Mouse (Mus musculus) layer of hippocampus, adult 9-10 months (tissue): ENCODE results near the gene Odc1.
"Not testable (repeated sequence)": the region's sequence is repeated elsewhere in the genome, so short reads cannot be mapped to it uniquely, and the experiment has no call there.

ENCODE experiments used
- DNase-seq: peaks from one replicate; pipeline ENCODE4 v3.0.0; 2022; ENCODE audit warnings: low spot score

Odc1 gene

GRCm38 (mm10) chr12:17544209-17545106 is at the start of gene Odc1:
TSS of gene Odc1 (plus strand) at chr12:17544794.
- DNase-seq = peak; percentile 82

- DNase-seq = no peak
Observed at GRCm38 (mm10) chr12:17494809-17495208, 49.8 kb upstream of the Odc1 start.

DNA sequence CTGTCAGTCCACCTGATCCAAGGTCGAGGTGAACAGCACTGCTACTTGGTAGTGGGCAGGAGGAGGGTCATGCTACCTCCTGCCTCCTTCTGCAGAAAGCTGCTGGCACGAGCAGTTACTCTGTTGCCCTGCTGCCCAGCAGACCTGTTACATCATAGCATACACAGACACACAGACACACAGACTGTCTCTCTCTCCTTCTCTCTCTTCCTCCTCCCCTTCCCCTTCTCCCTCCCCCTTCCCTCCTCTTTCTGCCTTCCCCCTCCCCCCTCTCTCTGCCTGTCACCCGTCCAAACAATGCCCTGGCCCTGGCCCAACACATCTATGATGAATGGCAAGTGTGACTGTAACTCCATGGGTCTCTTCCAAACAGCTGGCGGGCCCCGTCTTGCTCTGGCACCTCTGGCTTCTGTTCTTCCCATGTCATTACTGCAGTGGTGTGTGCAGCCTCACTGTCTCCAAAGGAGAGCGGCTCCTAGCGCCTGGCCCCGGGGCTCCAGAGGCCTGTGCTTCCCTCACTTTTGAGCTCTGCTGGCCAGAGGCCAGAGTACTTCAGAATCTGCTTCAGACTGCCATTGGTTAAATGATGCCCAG is 48.6 kb upstream of the Odc1 start:
- no peak for DNase-seq

DNA sequence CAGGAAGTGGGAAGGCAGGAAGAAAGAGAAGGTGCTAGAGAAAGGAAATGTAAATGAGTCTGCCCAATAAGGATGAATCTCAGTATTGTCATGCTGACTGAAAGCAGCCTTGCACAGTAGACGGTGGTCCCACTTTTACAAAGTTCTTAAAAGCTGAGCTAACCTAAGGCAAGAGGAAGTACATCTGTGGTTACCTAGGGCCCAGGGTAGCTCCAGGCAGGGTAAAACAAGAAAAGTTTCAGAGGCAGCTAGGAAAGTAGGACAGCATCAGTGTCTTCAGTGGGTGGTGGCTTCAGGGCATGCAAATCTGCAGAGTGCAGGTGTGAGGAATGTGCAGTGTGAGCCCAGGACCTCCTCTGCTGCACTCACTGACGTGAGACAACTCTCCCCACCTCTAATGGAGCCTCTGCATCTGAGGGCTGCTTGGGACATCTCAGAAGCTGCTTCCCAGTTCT is 38.9 kb upstream of the Odc1 start:
- no peak for DNase-seq

- DNase-seq = no peak
Observed at GRCm38 (mm10) chr12:17506117-17506993, 38.2 kb upstream of the Odc1 start.

DNA sequence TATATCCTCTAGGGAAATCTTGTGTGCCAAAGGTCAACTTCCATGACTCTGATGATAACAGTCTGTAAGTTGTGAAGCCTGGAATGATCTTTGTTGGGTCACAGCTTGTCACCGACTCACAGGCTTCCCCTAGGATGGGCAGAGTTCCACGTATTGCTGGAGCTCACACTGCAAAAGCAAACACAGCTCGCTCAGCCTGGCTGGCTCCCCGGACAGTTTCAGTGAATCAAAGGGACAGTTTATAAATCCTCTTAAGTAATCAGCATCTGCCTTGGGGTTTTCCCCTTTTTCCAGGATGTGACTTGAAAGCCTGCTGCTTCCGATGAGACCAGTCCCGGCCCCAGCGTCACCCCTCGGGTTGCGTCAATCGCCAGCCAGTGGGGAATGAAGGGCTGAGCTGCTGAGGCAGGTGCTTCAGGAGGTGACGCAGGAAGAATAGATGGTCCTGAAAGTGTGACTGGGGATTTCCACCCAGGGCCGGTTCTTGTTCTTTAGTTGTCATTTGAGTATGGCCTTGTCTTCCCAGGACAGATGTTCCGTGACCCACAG is 37.5 kb upstream of the Odc1 start:
- no peak for DNase-seq

- DNase-seq = no peak
Observed at GRCm38 (mm10) chr12:17509310-17509709, 35.3 kb upstream of the Odc1 start.

- no peak for DNase-seq
Observed at GRCm38 (mm10) chr12:17510158-17510557, 34.4 kb upstream of the Odc1 start.

DNA sequence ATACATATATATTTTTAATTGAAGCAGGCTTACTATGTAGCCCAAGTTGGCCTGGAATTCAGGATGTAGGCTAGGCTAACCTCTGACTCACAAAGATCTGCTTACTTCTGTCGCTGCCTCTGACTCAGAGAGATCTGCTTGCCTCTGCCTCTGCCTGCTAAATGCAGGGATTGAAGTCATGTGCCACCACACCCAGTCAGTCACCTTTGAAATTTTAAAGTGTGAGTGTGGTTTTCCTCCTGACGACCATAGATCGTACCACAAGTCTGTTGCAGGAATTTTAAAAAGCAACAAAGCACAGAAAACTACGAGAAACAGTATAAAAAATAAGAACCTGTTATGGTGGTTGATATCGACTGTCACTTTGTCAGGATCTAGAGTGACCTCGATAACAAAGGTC is 33.6 kb upstream of the Odc1 start:
- DNase-seq = no peak

GRCm38 (mm10) chr12:17529180-17529579 is 15.4 kb upstream of the Odc1 start:
- no peak for DNase-seq

DNA sequence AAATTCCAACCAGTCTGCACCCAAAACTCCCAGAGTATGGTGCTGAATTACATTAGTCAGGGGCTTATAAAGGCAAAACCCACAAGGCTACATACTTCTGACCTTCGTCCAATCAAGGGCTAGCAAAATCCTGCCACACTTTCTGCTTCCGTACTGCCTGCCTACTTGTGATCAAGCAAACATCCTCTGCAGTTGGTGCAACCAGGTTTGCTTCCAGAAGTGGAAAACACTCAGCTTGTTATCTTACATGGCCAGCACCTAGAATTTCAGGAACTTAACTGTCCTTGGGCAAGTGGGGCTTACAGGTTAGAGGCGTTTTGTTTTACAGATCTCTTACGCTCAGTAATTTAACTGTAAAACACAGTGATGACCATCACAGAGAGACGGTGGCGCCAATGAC is 14.9 kb upstream of the Odc1 start:
- DNase-seq = no peak

DNA sequence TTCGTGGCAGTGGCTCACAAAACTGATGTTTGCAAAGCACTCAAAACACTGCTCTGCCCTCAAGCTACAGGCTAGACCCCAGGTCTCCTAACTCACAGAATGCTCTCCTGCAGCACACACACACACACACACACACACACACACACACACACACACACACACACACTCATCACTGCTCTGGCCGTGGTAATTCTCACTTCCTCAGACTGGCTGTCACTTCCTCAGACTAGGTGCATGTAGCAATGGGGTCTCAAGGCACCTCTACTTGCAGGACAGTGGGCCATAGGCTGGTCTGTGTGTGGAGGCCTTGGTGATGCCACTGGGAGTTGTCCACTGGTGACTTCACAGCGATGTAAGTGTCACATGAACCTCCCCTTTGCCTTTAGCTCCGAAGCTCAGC is 13.8 kb upstream of the Odc1 start:
- DNase-seq = no peak

GRCm38 (mm10) chr12:17536222-17536621 is 8.4 kb upstream of the Odc1 start:
- no peak for DNase-seq

GRCm38 (mm10) chr12:17537147-17537546 is 7.4 kb upstream of the Odc1 start:
- no peak for DNase-seq

DNA sequence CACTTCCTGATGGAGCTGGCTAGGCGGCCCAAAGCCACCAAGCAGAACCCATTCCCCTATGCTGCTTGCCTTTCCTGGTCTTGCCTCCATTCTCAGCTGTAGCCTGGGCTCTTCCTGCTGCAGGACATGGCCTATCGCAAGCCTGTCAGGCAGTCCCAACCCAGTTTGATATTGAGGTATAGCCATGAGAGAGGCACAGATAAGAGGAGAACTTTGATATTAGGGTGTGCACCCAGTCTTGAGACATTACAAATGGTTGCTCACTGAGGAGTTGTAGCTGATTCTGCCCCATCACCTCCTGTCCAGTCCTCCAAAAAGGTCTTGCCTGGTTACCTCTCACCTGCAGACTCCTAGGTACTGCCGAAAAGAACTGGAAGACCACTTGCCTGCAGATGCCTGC is 6.5 kb upstream of the Odc1 start:
- no peak for DNase-seq

GRCm38 (mm10) chr12:17539041-17539440 is 5.6 kb upstream of the Odc1 start:
- no peak for DNase-seq

GRCm38 (mm10) chr12:17540040-17540552 is 4.5 kb upstream of the Odc1 start:
- no peak for DNase-seq

DNA sequence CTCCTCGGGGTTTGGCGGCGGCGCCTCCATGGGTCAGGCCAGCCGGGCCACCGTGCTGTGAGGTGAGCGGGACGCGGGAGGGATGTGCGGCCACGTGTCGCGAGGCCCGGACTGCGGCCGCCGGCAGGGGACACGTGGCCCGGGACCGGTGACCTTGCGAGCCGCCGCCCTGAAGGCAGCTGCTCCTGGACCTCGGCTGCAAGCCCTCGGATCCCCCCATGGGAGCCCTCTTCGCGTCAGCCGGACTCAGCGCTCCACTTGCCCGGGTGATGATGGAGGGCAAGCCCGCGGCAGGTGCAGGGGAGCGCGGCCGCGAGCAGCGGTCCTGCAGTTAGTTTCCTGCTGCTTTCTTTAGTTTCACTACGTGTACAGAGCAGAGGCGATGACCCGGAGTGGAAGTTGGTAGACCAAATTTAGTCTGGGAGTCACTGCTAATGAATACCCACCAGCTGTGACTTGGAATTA is 545 bp downstream of the Odc1 start:
- no peak for DNase-seq

DNA sequence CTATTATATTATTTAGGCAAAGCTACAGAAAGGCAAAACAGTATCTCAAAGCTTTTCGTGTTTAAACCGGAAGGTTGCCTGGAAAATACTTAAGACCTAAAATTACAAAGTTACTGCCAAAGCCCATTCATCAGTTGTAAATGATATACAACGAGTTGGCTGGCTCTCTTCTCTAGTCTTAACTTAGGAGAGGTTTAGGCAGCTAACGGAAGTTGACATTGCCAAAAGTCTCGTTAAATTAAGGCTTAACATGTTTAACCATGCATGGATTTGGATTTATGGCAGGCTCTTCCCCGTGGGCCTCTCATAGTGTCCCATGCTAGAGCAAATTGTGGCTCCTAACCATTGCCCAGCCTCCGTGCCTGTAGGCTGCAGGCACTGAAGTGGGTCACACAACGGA is 1.3 kb downstream of the Odc1 start:
- DNase-seq = no peak

- DNase-seq = not testable (repeated sequence)
Observed at GRCm38 (mm10) chr12:17547552-17547951, 3.0 kb downstream of the Odc1 start.

DNA sequence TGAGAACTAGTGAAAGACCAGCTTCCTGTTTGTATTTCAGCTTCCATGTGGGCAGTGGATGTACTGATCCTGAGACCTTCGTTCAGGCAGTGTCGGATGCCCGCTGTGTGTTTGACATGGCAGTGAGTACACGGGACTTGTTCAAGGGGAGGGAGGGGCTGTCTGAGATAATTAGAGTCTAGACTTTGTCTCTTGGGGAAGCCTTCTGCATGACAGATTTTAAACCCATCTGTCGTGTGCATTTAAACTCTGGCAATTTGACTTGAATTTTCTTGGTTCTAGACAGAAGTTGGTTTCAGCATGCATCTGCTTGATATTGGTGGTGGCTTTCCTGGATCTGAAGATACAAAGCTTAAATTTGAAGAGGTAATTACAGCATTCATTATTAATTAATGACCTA is 3.9 kb downstream of the Odc1 start:
- DNase-seq = no peak

DNA sequence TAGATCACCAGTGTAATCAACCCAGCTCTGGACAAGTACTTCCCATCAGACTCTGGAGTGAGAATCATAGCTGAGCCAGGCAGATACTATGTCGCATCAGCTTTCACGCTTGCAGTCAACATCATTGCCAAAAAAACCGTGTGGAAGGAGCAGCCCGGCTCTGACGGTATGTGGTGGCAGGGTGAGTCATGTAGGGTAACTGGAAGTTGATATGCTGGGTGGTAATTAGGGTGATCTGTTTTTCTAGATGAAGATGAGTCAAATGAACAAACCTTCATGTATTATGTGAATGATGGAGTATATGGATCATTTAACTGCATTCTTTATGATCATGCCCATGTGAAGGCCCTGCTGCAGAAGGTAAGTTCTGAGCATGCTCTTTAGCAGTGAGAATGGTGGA is 4.8 kb downstream of the Odc1 start:
- DNase-seq = not testable (repeated sequence)
